Mouse (Mus musculus): ENCODE data around the gene Usp24.

Gene Usp24

GRCm38 (mm10) chr4:106428616-106429015 is 112.6 kb downstream of the Usp24 start:
- no peak for DNase-seq (ENCODE audit: low read depth, low spot score)

DNA sequence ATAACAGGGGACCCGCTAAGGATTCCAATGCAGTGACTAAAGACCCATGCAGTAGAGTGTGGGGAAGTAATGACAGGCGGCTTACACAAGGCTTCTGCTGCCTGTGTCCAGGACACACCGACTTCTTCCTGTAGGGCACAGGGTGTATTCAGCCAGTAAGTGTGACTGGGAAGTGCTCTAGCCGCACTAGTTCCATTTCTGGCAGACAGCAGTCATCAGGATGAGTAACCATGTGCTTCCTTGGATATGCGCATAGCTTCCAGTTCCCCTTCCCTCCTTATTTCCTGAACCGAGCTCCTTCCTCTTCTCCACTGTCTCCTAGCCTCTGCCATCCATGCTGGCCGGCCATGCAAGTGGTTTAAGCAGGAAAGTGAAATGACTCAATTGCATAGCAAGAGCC is 113.1 kb downstream of the Usp24 start:
- no peak for DNase-seq (ENCODE audit: low read depth, low spot score)

GRCm38 (mm10) chr4:106430431-106430830 is 114.4 kb downstream of the Usp24 start:
- no peak for DNase-seq (ENCODE audit: low read depth, low spot score)

DNA sequence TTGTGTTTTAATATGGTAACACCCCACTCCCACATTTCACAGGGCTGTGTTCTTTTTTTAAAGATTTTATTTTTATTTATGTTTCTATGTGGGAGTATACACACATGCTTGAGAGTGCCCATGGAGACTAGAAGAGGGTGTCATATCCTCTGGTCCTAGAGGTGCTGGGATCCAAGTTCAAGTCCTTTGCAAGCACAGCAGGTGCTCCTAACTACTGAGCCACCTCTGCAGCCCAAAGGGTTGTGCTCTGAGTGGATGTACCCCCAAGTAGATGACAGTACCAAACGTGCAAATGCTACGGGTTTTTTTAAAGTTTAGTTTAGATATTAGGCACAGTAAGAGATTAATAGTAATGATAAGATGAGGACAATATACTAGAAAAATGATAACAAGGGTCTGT is 119.4 kb downstream of the Usp24 start:
- DNase-seq (ENCODE audit: low read depth, low spot score), result no peak

GRCm38 (mm10) chr4:106436475-106436874 is 120.5 kb downstream of the Usp24 start:
- peak; percentile 25 for DNase-seq (ENCODE audit: low read depth, low spot score)

GRCm38 (mm10) chr4:106437207-106437606 is 121.2 kb downstream of the Usp24 start:
- DNase-seq (ENCODE audit: low read depth, low spot score), result no peak

DNA sequence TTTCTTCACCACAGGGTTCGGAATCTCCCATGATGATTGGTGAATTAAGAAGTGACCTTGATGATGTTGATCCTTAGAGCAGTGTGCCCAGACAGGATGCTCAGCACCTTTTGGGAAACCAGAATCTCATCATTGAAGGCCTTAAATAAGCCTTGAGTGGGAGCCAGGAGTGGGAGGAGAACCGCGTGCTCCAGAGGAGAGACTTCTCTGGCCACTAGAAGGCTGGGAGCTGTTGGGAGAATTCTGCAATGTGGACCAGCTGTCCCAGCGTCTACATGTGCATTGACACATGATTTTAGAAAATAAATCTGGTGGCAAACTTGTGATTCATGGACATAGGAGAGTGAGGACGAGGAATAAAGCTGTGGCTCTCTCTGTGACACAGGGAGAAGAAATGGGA is 122.8 kb downstream of the Usp24 start:
- no peak for DNase-seq (ENCODE audit: low read depth, low spot score)

DNA sequence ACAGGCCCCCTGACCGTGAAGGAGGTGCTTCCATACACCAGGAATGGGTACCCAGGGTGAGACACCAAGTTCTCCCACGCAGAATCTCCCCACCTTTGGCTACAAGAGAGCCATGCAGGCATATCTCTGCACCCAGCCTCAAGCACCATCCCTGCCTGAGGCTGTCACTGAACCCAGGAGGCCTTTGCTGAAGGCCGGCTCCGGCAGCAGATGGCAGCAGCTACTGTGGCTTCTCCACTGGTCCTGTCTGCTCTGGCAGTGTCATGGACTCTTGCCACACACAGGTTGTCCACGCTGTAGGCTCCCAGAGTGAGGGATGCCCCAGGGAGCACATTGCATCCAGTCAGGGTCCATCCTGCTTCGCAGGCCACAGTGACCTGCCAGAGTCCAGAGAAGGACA is 127.2 kb downstream of the Usp24 start:
- DNase-seq (ENCODE audit: low read depth, low spot score), result no peak

DNA sequence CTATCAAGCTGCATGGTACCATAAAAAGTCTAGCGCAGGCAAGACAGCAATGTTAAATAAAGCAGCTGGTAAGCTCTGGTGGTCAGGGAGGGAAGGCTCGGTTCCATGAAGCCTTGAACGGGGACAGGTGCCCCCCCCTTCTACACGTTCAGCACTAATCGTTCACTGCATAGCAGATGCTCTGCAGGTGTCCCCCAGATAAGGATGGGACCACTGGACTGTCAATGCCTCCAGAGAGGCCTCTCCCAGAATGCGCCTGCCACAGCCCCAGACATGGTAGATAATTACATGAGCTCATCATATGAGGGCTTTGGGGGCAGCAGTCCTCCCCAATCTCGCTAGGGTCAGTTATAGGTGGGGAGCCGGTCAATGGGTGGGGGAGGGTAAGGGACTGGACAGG is 133.3 kb downstream of the Usp24 start:
- no peak for DNase-seq (ENCODE audit: low read depth, low spot score)

DNA sequence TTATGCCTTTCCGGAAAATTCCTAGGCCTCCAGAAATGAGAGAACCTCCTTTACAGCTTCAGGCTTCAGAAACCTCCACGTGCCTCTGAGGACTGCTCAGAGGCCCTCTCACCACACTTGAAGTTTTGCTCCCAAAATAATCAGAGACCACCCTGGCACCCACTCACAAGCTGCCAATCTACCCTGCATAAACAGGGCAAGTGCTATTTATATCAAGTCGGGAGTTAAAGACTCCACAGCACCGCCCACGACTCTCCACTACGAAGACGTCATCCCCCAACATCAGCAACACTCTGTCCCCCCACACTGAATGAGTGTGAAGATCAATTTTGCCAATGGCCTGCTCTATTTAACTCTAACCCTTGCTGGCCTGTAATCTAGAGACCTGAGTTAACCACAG is 136.4 kb downstream of the Usp24 start:
- no peak for DNase-seq (ENCODE audit: low read depth, low spot score)

DNA sequence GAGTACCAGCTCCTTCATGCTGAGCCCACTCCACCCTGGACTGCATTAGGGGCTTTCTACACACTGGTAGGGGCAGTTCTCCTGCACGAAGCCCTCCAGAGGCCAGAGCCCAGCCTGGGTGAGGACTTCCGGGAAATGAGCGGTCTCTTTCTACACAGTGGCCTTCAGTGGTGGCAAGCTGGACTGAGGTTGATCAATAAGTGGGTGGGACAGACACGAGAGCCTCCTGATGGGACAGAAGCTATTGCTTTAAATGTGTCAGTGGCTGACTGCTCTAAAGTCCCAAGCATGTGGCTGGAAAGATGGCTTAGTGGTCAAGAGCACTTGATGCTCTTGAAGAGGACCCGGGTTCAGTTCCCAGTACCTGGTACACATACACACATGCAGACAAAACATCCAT is 137.1 kb downstream of the Usp24 start:
- no peak for DNase-seq (ENCODE audit: low read depth, low spot score)

- DNase-seq (ENCODE audit: low read depth, low spot score), result no peak
Observed at GRCm38 (mm10) chr4:106453516-106453915, 137.5 kb downstream of the Usp24 start.

- no peak for DNase-seq (ENCODE audit: low read depth, low spot score)
Observed at GRCm38 (mm10) chr4:106454541-106454940, 138.5 kb downstream of the Usp24 start.

- DNase-seq (ENCODE audit: low read depth, low spot score), result no peak
Observed at GRCm38 (mm10) chr4:106462016-106462415, 146.0 kb downstream of the Usp24 start.

DNA sequence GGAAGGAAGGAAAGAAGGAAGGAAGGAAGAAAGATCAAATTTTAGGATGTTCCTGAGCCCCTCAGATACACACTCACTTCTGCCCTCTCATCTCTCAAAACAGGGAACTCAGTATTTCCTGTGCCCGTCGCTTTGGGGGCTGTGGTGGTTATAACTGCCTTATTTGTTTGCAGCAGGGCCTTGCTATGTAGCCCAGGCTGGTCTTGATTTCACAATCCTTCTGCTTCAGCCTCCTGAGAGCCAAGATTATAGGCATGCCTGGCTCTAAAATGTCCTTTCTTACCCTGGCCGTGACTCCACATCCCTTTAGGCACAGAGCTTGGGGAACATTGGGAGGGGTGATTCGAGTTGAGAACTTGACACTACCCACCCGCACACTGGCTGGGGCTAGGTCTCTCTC is 146.5 kb downstream of the Usp24 start:
- no peak for DNase-seq (ENCODE audit: low read depth, low spot score)

DNA sequence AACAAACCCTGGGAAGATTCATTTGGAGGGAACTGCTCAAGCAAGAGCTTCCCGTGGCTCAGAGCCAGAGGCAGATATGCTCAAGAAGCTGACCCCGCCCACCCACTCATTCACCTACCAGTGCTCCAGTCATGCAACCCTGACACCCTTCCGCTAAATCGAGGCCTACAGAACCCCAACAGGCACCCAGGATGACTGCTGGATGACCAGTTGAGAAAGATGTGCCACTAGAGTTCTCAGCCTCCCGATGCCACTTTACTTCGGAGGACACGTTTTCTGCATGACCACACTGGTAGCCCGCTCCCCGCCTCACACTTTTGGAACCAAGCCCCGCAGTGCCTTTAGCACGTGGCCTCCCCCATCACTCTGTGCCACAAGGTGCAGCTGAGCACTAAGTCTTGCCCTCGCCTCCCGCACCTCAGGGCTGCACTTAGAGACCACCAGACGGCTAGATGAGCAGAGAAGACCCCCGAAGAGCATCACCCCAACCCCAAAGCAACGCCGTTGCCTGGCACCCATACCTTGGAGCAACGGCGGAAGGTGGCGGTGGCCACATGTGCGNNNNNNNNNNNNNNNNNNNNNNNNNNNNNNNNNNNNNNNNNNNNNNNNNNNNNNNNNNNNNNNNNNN is 147.3 kb downstream of the Usp24 start:
- DNase-seq (ENCODE audit: low read depth, low spot score), result no peak

DNA sequence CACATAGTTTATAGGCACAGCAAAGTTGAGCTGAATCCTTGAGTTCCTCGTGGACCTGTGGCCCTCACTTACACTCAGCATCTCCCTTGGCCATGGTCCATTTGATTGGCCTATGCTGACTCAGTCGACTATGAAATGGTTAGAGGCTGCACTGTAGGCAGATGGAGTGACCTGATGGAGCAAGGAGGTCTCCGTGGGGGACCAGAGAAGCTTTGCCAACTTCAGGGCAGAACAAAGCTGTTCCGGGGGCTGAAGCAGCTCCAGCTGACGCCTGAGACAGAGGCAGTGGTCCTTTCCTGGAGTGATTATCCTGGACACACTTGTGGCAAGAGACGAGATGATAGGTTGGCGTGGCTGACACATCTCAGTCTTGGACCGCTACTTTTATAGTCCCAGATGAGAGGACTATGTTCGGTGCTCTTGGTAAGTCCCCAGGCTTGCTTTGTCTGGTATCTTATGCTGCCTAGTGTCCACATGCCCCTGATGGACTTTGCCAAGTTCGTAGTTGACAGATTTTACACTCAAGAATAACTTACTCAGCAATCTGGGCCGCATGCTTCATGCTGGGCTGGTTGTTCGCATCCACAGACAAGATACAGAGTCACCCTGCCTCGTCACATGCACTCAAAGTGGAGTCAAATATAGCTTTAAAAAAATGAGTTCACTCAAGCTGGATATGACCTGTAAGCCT is 151.6 kb downstream of the Usp24 start:
- DNase-seq (ENCODE audit: low read depth, low spot score), result no peak

DNA sequence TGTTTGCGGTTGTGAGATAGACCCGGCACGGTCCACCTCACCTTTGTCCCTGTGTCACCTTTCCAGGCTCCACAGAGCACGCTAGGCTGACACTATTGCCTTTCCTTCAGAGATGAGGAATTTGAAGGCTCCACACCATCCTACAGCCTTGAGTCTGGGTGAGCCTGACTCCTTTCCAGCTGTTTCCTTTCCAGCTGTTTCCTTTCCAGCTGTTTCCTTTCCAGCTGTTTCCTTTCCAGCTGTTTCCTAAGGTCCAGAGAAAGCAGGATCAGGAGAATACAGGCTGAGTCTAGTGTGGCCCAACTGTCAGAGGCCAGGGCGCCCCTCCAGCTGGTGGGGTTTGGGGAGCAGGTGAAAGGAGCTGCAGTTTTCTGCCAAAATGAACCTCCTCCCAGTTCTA is 154.9 kb downstream of the Usp24 start:
- no peak for DNase-seq (ENCODE audit: low read depth, low spot score)

DNA sequence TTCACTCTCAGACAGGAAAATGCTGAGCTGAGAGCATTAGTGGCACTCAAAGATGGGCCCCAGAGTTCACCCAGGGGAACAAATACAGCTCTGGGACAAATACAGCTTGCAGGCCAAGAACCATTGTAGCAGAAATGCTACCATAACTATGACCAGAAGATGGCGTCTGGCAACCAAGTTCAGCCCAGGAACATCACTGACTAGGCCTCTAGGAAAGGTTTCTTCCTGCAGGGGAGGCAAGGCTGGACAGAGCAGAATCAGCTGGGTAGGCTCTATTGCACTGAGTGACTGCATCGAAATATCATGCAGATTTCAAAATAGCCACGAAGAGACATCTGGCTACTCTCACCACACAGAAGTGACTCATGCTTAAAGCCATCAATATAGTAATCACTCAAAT is 156.3 kb downstream of the Usp24 start:
- DNase-seq (ENCODE audit: low read depth, low spot score), result peak; percentile 39

- DNase-seq (ENCODE audit: low read depth, low spot score), result peak; percentile 66
Observed at GRCm38 (mm10) chr4:106474241-106474640, 158.2 kb downstream of the Usp24 start.

DNA sequence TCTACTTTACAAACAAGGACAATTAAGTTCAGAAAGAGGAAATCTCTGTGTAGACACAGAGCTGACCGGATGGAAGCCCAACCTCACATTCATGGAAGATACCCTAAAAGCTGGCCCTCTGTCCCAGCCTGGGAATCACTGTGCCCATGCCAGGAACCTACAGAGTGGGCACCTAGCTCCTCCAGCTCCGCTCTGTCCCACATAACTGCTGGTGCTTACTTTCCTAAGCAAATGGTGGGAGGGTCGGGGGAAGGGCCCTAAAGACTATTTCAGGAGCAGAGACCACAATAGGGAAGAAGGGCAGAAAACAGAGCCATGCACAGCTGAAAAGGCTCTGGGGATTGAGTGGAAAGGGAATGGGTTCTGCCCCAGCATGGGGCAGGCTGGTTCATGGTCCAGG is 164.5 kb downstream of the Usp24 start:
- DNase-seq (ENCODE audit: low read depth, low spot score), result no peak

DNA sequence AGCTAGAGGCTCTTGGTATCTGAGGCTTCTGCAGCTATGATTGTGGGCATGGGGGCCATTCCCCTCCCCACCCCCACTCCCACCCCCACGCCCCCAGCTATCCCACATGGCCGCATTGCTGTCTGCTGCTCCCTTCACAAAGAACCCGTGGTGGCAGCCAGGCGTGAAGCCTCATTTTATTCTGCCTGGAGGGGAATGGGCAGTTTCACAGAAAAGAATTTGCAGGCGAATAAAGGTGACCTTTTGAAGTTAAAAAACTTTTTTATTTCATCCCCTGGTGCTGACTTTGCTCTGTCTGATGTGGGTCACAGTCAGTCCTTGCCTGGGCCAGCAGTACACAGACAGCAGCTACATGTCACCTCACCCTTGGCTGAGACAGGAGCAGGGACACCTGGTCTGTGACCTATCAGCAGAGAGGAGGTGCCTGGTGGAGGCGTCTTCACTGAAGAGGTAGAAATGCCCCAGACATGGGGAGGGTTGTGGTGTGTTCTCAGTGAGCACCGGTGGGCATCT is 167.3 kb downstream of the Usp24 start:
- DNase-seq (ENCODE audit: low read depth, low spot score), result no peak

DNA sequence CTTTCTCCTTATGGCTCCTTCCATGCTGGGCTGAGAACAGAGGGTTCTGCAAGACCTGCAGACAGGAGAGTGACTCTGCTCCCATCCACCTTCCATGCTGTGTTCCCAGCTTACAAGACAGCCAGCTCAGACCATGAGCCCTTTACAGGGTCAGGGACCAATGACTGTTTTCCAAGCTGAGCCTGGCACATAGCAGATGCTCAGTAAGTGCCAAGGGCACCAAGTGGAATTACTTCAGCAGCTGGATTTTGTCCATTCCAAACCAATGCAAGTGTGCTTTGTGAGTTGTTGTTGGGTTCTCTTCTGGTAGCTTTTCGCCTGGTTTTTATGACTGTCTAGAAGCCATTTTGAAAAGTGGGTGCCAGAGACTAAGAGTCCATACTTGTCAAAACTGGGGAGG is 167.8 kb downstream of the Usp24 start:
- DNase-seq (ENCODE audit: low read depth, low spot score), result no peak

Data from retina, adult 2 months (tissue).